Comparison of ENCODE assay signal across 29 mouse cellular contexts in genomic region chr14:86070313-86071100, GRCm38 (mm10).
A peak's percentile ranks its signal among the peaks of the same experiment; 100 is the strongest.
DNase-seq lines count a peak whose midpoint lies in the region; ATAC-seq and TF ChIP-seq lines count a peak whose summit lies in the region.
"Had no signal": no experiment of that assay in that cellular context is flagged by ENCODE, and none has a peak within 500 bp of the region (broad histone marks: within the 10 kb centered on the region; RNA-seq: fewer than 3 reads in every experiment).

No protein-coding gene starts in this region.

- ATAC-seq in kidney, postnatal 0 days (replicated peaks; ENCODE audit: low FRiP score, low read depth), result no peak
- peak; percentile 88 for ATAC-seq in lung, embryonic 16.5 days (ENCODE audit: low read depth)
- no peak for ATAC-seq in midbrain, embryonic 14.5 days (ENCODE audit: low FRiP score, low TSS enrichment)
- no peak for ATAC-seq in midbrain, embryonic 11.5 days (ENCODE audit: low FRiP score)
- ATAC-seq: forebrain, embryonic 14.5 days; forebrain, postnatal 0 days; hindbrain, embryonic 16.5 days had no signal

- 54% methylated on average over 6 of the region's 6 CpGs for WGBS in kidney, postnatal 0 days
- 24% methylated on average over 6 of the region's 6 CpGs for WGBS in lung, embryonic 16.5 days
- WGBS in midbrain, embryonic 14.5 days, result 65% methylated on average over 6 of the region's 6 CpGs
- 84% methylated on average over 6 of the region's 6 CpGs for WGBS in midbrain, embryonic 11.5 days

- peak; percentile 13 for DNase-seq in kidney, postnatal 0 days (ENCODE audit: low spot score)
- no peak for DNase-seq in kidney, postnatal 25 days
- no peak for DNase-seq in lung, postnatal 4 days
- peak; percentile 46 for DNase-seq in midbrain, embryonic 14.5 days
- DNase-seq in midbrain, embryonic 11.5 days (ENCODE audit: low spot score, missing footprints), result no peak
- DNase-seq in ovary, adult 18-20 months (ENCODE audit: low spot score), result no peak
- DNase-seq: adrenal gland, adult 2 months; adrenal gland, postnatal 14 days; B cell, adult 2 months; cerebellum, adult 11-12 months; cerebellum, adult 8-10 months; cerebellum, postnatal 10 days; cerebellum, postnatal 36 days; embryo, embryonic 11 days; forebrain, postnatal 0 days; gastrocnemius, postnatal 25 days; heart, adult 18-20 months; heart, postnatal 10 days; heart, postnatal 36 days had no signal

- no peak overlapping the region for H3K4me2 ChIP-seq in kidney, postnatal 0 days (ENCODE audit: low read length)
- H3K4me2 ChIP-seq in lung, embryonic 16.5 days (ENCODE audit: low read depth, low read length), result no peak overlapping the region
- H3K4me2 ChIP-seq in midbrain, embryonic 14.5 days (ENCODE audit: low read length), result no peak overlapping the region
- no peak overlapping the region for H3K4me2 ChIP-seq in midbrain, embryonic 11.5 days
- H3K4me2 ChIP-seq: embryonic facial prominence, embryonic 15.5 days; heart, embryonic 12.5 days; heart, embryonic 15.5 days; hindbrain, embryonic 13.5 days had no signal

- TF ChIP-seq CTCF in kidney, postnatal 0 days (IDR thresholded peaks at IDR 0.05; ENCODE audit: low read depth), result no peak

- no peak overlapping the region for H3K27ac ChIP-seq in kidney, postnatal 0 days
- H3K27ac ChIP-seq in lung, embryonic 16.5 days (ENCODE audit: low read length), result peak overlapping the region; percentile 44
- H3K27ac ChIP-seq in midbrain, embryonic 14.5 days (replicated peaks; ENCODE audit: low read depth, low read length), result no peak overlapping the region
- H3K27ac ChIP-seq in midbrain, embryonic 11.5 days (ENCODE audit: low read depth, low read length), result no peak overlapping the region
- H3K27ac ChIP-seq: embryonic facial prominence, embryonic 15.5 days; heart, embryonic 15.5 days; hindbrain, embryonic 10.5 days; hindbrain, embryonic 13.5 days had no signal

- H3K4me3 ChIP-seq in kidney, postnatal 0 days (replicated peaks; ENCODE audit: low read depth, low read length), result no peak overlapping the region
- H3K4me3 ChIP-seq in lung, embryonic 16.5 days (ENCODE audit: low read length), result no peak overlapping the region
- no peak overlapping the region for H3K4me3 ChIP-seq in midbrain, embryonic 14.5 days (replicated peaks; ENCODE audit: low read depth, low read length)
- no peak overlapping the region for H3K4me3 ChIP-seq in midbrain, embryonic 11.5 days (ENCODE audit: low read depth, low read length)
- H3K4me3 ChIP-seq: embryonic facial prominence, embryonic 15.5 days; heart, embryonic 12.5 days; heart, embryonic 15.5 days; hindbrain, embryonic 10.5 days; hindbrain, embryonic 13.5 days had no signal

- no peaks in the 10 kb centered on the region for H3K36me3 ChIP-seq in kidney, postnatal 0 days (ENCODE audit: insufficient read depth, low read length)
- H3K36me3 ChIP-seq in lung, embryonic 16.5 days (ENCODE audit: control insufficient read depth, insufficient read depth, low read length), result no peaks in the 10 kb centered on the region
- no peaks in the 10 kb centered on the region for H3K36me3 ChIP-seq in midbrain, embryonic 14.5 days (ENCODE audit: control insufficient read depth, insufficient read depth, low read length)
- no peaks in the 10 kb centered on the region for H3K36me3 ChIP-seq in midbrain, embryonic 11.5 days (ENCODE audit: control insufficient read depth, insufficient read depth, low read length)
- H3K36me3 ChIP-seq: embryonic facial prominence, embryonic 15.5 days; G1E; heart, embryonic 12.5 days; heart, embryonic 15.5 days; hindbrain, embryonic 10.5 days; hindbrain, embryonic 13.5 days had no signal

- no peaks in the 10 kb centered on the region for H3K4me1 ChIP-seq in kidney, postnatal 0 days (replicated peaks; ENCODE audit: insufficient read depth, low read length)
- H3K4me1 ChIP-seq in lung, embryonic 16.5 days (replicated peaks; ENCODE audit: control insufficient read depth, insufficient read depth, low read length), result no peaks in the 10 kb centered on the region
- 0 out of 2 replicates have a peak, but pooled peaks cover 4% of the 10 kb centered on the region for H3K4me1 ChIP-seq in midbrain, embryonic 14.5 days (ENCODE audit: control insufficient read depth, insufficient read depth, low read length)
- no peaks in the 10 kb centered on the region for H3K4me1 ChIP-seq in midbrain, embryonic 11.5 days (ENCODE audit: control insufficient read depth, insufficient read depth, low read length)
- H3K4me1 ChIP-seq: heart, embryonic 12.5 days; heart, embryonic 15.5 days; hindbrain, embryonic 10.5 days; hindbrain, embryonic 13.5 days had no signal

- H3K9ac ChIP-seq in kidney, postnatal 0 days (ENCODE audit: low read depth, low read length), result no peak overlapping the region
- H3K9ac ChIP-seq in lung, embryonic 16.5 days (ENCODE audit: low read length), result no peak overlapping the region
- no peak overlapping the region for H3K9ac ChIP-seq in midbrain, embryonic 14.5 days (replicated peaks; ENCODE audit: low read length)
- H3K9ac ChIP-seq in midbrain, embryonic 11.5 days (ENCODE audit: low read length), result no peak overlapping the region
- H3K9ac ChIP-seq: embryonic facial prominence, embryonic 15.5 days; forebrain, postnatal 0 days; heart, embryonic 12.5 days; heart, embryonic 15.5 days; hindbrain, embryonic 13.5 days had no signal

- H3K27me3 ChIP-seq in kidney, postnatal 0 days (ENCODE audit: insufficient read depth, low read length), result no peaks in the 10 kb centered on the region
- no peaks in the 10 kb centered on the region for H3K27me3 ChIP-seq in lung, embryonic 16.5 days (ENCODE audit: control insufficient read depth, insufficient read depth, low read depth, low read length)
- no peaks in the 10 kb centered on the region for H3K27me3 ChIP-seq in midbrain, embryonic 14.5 days (ENCODE audit: control insufficient read depth, insufficient read depth, low read length)
- no peaks in the 10 kb centered on the region for H3K27me3 ChIP-seq in midbrain, embryonic 11.5 days (ENCODE audit: control insufficient read depth, insufficient read depth, low read length)
- H3K27me3 ChIP-seq: CH12.LX; embryonic facial prominence, embryonic 15.5 days; heart, embryonic 12.5 days; heart, embryonic 15.5 days; hindbrain, embryonic 13.5 days had no signal

- H3K9me3 ChIP-seq in kidney, postnatal 0 days (replicated peaks; ENCODE audit: low read length), result no peaks in the 10 kb centered on the region
- no peaks in the 10 kb centered on the region for H3K9me3 ChIP-seq in lung, embryonic 16.5 days (ENCODE audit: control insufficient read depth, low read length)
- H3K9me3 ChIP-seq in midbrain, embryonic 14.5 days (ENCODE audit: control insufficient read depth, low read length), result no peaks in the 10 kb centered on the region
- H3K9me3 ChIP-seq in midbrain, embryonic 11.5 days (ENCODE audit: control insufficient read depth, low read length), result no peaks in the 10 kb centered on the region
- H3K9me3 ChIP-seq: embryonic facial prominence, embryonic 15.5 days; heart, embryonic 12.5 days; heart, embryonic 15.5 days; hindbrain, embryonic 10.5 days; hindbrain, embryonic 13.5 days had no signal

Comparison
In these comparisons a context has a peak if more than half of its experiments do, and no peak if none do; other contexts are left out.
1. DNase-seq: peak in kidney, postnatal 0 days (single experiment) and midbrain, embryonic 14.5 days (single experiment); none in kidney, postnatal 25 days (0 of 2), lung, postnatal 4 days (0 of 2), midbrain, embryonic 11.5 days (single experiment) and ovary, adult 18-20 months (single experiment).